Mouse (Mus musculus) gastrocnemius, postnatal 10 days (tissue): ENCODE measurements at regions not wholly inside any gene's neighbourhood (a gene's known extent, or its start where the extent isn't known, plus 50 kb on each side); places are given as distances from the start of the nearest gene placed in this dataset.

Experiments used
- DNase-seq: peaks from one replicate; pipeline ENCODE4 v3.0.0; 2021; ENCODE audit warnings: mixed read lengths

GRCm38 (mm10) chr5:16681055-16681454 lies 110.6 kb upstream of the Gm28710 start:
- no peak for DNase-seq

GRCm38 (mm10) chr5:16684079-16684478 lies 107.5 kb upstream of the Gm28710 start:
- DNase-seq, result peak; percentile 12

DNA sequence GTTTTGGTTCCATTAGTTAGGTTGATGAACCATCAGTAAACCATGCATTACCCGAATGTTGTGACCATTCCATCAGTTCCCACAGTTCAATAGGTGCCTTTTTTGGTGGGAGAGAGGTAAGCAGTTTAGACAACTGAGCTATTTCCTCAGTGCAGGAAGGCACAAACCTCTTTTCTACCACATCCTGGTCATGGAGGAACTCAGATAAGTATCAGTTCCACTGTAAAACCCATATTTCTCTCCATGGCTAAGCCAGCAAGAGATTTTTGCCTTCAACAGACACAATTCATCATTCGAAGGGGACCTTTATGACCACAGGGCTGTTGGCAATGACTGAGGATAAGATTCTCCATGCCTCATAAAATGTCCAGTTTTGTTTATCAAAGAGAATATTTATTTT lies 92.3 kb upstream of the Gm28710 start:
- DNase-seq, result no peak

DNA sequence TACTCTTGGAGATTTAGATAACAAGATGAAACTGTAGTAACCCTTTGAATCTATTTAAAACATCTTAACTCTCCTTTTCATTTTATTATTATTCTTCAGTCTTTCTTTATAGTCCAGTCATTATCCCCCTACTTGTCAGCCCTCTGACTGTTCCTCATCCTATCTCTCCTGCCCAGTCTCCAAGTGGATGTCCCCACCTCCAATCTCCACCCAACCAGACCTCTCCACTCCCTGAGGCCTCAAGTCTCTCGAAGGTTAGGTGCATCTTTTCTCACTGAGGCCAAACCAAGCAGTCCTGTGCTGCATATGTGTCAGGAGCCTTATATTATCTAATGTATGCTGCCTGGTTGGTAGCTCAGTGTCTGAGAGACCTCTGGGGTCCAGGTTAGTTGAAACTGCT lies 91.1 kb upstream of the Gm28710 start:
- no peak for DNase-seq

DNA sequence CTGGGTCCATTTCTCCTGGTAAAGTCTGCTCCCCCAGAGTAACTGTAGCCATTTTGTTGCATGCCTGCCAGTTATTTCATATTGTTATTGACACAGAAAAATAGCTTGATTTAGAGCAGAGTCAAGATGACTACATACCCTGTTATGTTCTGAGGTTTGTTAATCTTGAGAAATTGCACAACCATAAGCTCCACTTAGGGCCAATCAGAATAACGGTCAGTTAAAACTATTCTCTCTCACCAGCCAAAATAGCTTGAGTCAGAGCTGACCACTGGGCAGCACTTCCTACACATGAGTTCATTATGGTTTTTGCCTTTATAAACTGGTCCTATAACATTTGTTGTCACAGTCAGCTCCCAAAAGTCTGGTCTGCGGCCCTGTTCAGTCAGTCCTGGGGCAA lies 88.9 kb upstream of the Gm28710 start:
- DNase-seq, result no peak

- DNase-seq, result no peak
These were observed 75.7 kb upstream of the Gm28710 start for GRCm38 (mm10) chr5:16715863-16716262.

- no peak for DNase-seq
These were observed 75.2 kb upstream of the Gm28710 start for GRCm38 (mm10) chr5:16716391-16716790.

GRCm38 (mm10) chr5:16724820-16725219 lies 66.8 kb upstream of the Gm28710 start:
- no peak for DNase-seq
